Comparison of ENCODE assay signal across 23 mouse cellular contexts in genomic region chr6:90847523-90847922, GRCm38 (mm10).
DNase-seq lines count a peak whose midpoint lies in the region; ATAC-seq and TF ChIP-seq lines count a peak whose summit lies in the region.
"Had no signal": no experiment of that assay in that cellular context is flagged by ENCODE, and none has a peak within 500 bp of the region (broad histone marks: within the 10 kb centered on the region; RNA-seq: fewer than 3 reads in every experiment).

No protein-coding gene starts in this region.

- no peak overlapping the region for H3K4me3 ChIP-seq in heart, embryonic 13.5 days
- no peak overlapping the region for H3K4me3 ChIP-seq in left cerebral cortex, adult 2 months
- H3K4me3 ChIP-seq in midbrain, postnatal 0 days (ENCODE audit: low read depth, low read length), result no peak overlapping the region
- no peak overlapping the region for H3K4me3 ChIP-seq in midbrain, embryonic 16.5 days (ENCODE audit: low read depth, low read length)
- H3K4me3 ChIP-seq: embryonic facial prominence, embryonic 10.5 days; embryonic facial prominence, embryonic 12.5 days; forebrain, embryonic 13.5 days; forebrain, embryonic 15.5 days had no signal

- H3K36me3 ChIP-seq in heart, embryonic 13.5 days, result 0 out of 2 replicates have a peak, but pooled peaks cover 2% of the 10 kb centered on the region
- no peaks in the 10 kb centered on the region for H3K36me3 ChIP-seq in midbrain, postnatal 0 days (ENCODE audit: insufficient read depth, low read length)
- H3K36me3 ChIP-seq in midbrain, embryonic 16.5 days (ENCODE audit: control insufficient read depth, insufficient read depth, low read length), result no peaks in the 10 kb centered on the region
- H3K36me3 ChIP-seq: embryonic facial prominence, embryonic 10.5 days; embryonic facial prominence, embryonic 12.5 days; forebrain, embryonic 15.5 days; G1E had no signal

- H3K9me3 ChIP-seq in heart, embryonic 13.5 days, result 0 out of 2 replicates have a peak, but pooled peaks cover 4% of the 10 kb centered on the region
- no peaks in the 10 kb centered on the region for H3K9me3 ChIP-seq in midbrain, postnatal 0 days (ENCODE audit: low read length)
- H3K9me3 ChIP-seq in midbrain, embryonic 16.5 days (replicated peaks; ENCODE audit: control insufficient read depth, low read length, poor library complexity, severe bottlenecking), result no peaks in the 10 kb centered on the region
- H3K9me3 ChIP-seq: embryonic facial prominence, embryonic 10.5 days; embryonic facial prominence, embryonic 12.5 days; forebrain, embryonic 13.5 days; forebrain, embryonic 15.5 days; G1E had no signal

- ATAC-seq in heart, embryonic 13.5 days (ENCODE audit: extremely low read depth, insufficient number of reproducible peaks, low FRiP score, low TSS enrichment), result no peak
- no peak for ATAC-seq in midbrain, postnatal 0 days (ENCODE audit: low FRiP score)
- ATAC-seq in midbrain, embryonic 16.5 days, result no peak; the same call in 1 of the 2 replicates
- peak; percentile 30; the same call in 1 of the 2 replicates for ATAC-seq in megakaryocyte-erythroid progenitor cell, adult 5-6 weeks (replicated peaks; ENCODE audit: low FRiP score, low TSS enrichment, poor library complexity, severe bottlenecking)
- ATAC-seq: activated CD4-positive, CD25-positive, alpha-beta regulatory T cell, adult 4 months; CD4-positive, CD25-positive, alpha-beta regulatory T cell, adult 4 months; forebrain, embryonic 13.5 days; Patski had no signal

- peaks cover 9% of the 10 kb centered on the region for H3K4me1 ChIP-seq in heart, embryonic 13.5 days
- peaks cover 5% of the 10 kb centered on the region; the same call in 1 of the 2 replicates for H3K4me1 ChIP-seq in midbrain, postnatal 0 days (ENCODE audit: insufficient read depth, low read length)
- H3K4me1 ChIP-seq in midbrain, embryonic 16.5 days (ENCODE audit: control insufficient read depth, insufficient read depth, low read length), result peaks cover 11% of the 10 kb centered on the region
- H3K4me1 ChIP-seq: embryonic facial prominence, embryonic 10.5 days; embryonic facial prominence, embryonic 12.5 days; forebrain, embryonic 15.5 days had no signal

- WGBS in heart, embryonic 13.5 days, result 45% methylated on average over 2 of the region's 2 CpGs
- 77% methylated on average over 2 of the region's 2 CpGs for WGBS in midbrain, postnatal 0 days
- 88% methylated on average over 2 of the region's 2 CpGs for WGBS in midbrain, embryonic 16.5 days

- TF ChIP-seq CTCF in left cerebral cortex, adult 2 months (IDR thresholded peaks at IDR 0.05), result no peak
- no peak for TF ChIP-seq CTCF in midbrain, postnatal 0 days (IDR thresholded peaks at IDR 0.05)

- H3K27me3 ChIP-seq in heart, embryonic 13.5 days (replicated peaks), result no peaks in the 10 kb centered on the region
- H3K27me3 ChIP-seq in midbrain, postnatal 0 days (ENCODE audit: insufficient read depth, low read length), result no peaks in the 10 kb centered on the region
- H3K27me3 ChIP-seq in midbrain, embryonic 16.5 days (ENCODE audit: control insufficient read depth, insufficient read depth, low read depth, low read length), result no peaks in the 10 kb centered on the region
- H3K27me3 ChIP-seq: embryonic facial prominence, embryonic 12.5 days; forebrain, embryonic 13.5 days; forebrain, embryonic 15.5 days had no signal

- H3K9ac ChIP-seq in heart, embryonic 13.5 days, result no peak overlapping the region
- no peak overlapping the region for H3K9ac ChIP-seq in midbrain, postnatal 0 days (replicated peaks; ENCODE audit: low read length, poor library complexity, severe bottlenecking)
- H3K9ac ChIP-seq in midbrain, embryonic 16.5 days (ENCODE audit: low read depth, low read length), result no peak overlapping the region
- H3K9ac ChIP-seq: embryonic facial prominence, embryonic 12.5 days; forebrain, embryonic 13.5 days; forebrain, embryonic 15.5 days had no signal

- H3K27ac ChIP-seq in heart, embryonic 13.5 days (replicated peaks), result peak overlapping the region; percentile 12; the same call in 1 of the 2 replicates
- peak overlapping the region; percentile 40; the same call in 1 of the 2 replicates for H3K27ac ChIP-seq in left cerebral cortex, adult 2 months
- H3K27ac ChIP-seq in midbrain, postnatal 0 days (ENCODE audit: low read depth, low read length), result peak overlapping the region; percentile 47; the same call in 1 of the 2 replicates
- no peak overlapping the region for H3K27ac ChIP-seq in midbrain, embryonic 16.5 days (ENCODE audit: low read length)
- H3K27ac ChIP-seq: embryonic facial prominence, embryonic 10.5 days; embryonic facial prominence, embryonic 12.5 days; forebrain, embryonic 13.5 days; forebrain, embryonic 15.5 days had no signal

- H3K4me2 ChIP-seq in heart, embryonic 13.5 days, result no peak overlapping the region
- no peak overlapping the region for H3K4me2 ChIP-seq in midbrain, postnatal 0 days (ENCODE audit: low read depth, low read length, poor library complexity, severe bottlenecking)
- H3K4me2 ChIP-seq in midbrain, embryonic 16.5 days (ENCODE audit: low read length), result no peak overlapping the region
- H3K4me2 ChIP-seq: embryonic facial prominence, embryonic 12.5 days; forebrain, embryonic 13.5 days; forebrain, embryonic 15.5 days had no signal

- intact Hi-C loops in left cerebral cortex, adult 2 months (cut with DNase I), result no loop called here

- no peak for DNase-seq in heart, postnatal 4 days
- DNase-seq in left cerebral cortex, adult 2 months (ENCODE audit: extremely low spot score in 1 of 2, low spot score in 2 of 2), result no peak
- DNase-seq in left cerebral cortex, adult 18-20 months (ENCODE audit: low spot score in 2 of 2), result no peak
- no peak for DNase-seq in midbrain, postnatal 0 days (ENCODE audit: low spot score)
- DNase-seq in thymus, postnatal 25 days, result no peak
- DNase-seq: adrenal gland, postnatal 14 days; B cell, adult 2 months; cerebellum, adult 11-12 months; cerebellum, adult 2 months; cerebellum, adult 9-10 months; cerebellum, postnatal 10 days; cerebellum, postnatal 25 days had no signal
